ENCODE assay signal across 26 mouse cellular contexts in the genomic region with DNA sequence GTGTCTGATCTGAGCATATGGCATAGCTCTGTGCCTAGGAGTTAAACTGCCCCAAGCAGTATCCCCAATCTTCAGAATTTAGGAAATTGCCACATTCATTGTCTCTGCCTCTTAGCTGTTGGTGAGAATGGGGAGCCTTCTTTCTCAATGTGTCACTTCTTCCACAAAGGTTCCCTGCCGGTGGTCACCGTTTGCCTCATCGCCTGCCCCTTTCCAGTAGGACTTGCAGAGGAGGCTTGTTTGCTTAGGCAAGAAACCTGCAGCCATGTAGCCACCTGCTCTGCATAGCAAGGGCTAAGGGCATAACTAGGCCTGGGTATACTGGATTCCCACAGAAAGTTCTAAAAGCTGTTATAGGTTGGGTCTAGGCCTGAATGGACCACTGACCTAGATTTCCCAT. TPM values are rescaled to one million over a fixed set of nuclear protein-coding genes. Genes with fewer than 3 reads are reported as not detected.
DNase-seq lines count a peak whose midpoint lies in the region; ATAC-seq lines count a peak whose summit lies in the region.
"Had no signal": no experiment of that assay in that cellular context is flagged by ENCODE, and none has a peak within 500 bp of the region (broad histone marks: within the 10 kb centered on the region; RNA-seq: fewer than 3 reads in every experiment).

No protein-coding gene starts in this region.

- H3K4me1 ChIP-seq in heart, embryonic 10.5 days, result no peaks in the 10 kb centered on the region
- H3K4me1 ChIP-seq in megakaryocyte, embryonic 14.5 days, result peaks cover 65% of the 10 kb centered on the region
- H3K4me1 ChIP-seq: embryonic facial prominence, embryonic 12.5 days; embryonic facial prominence, embryonic 15.5 days; hindbrain, embryonic 10.5 days; hindbrain, embryonic 13.5 days; intestine, embryonic 15.5 days had no signal

- peak; percentile 47 for DNase-seq in heart, embryonic 10.5 days (ENCODE audit: low spot score)
- no peak for DNase-seq in heart, postnatal 25 days (ENCODE audit: low spot score)
- DNase-seq in spleen, postnatal 10 days (ENCODE audit: low spot score in 2 of 2), result no peak
- DNase-seq: adrenal gland, adult 2 months; adrenal gland, postnatal 14 days; cerebellum, adult 11 months; cerebellum, adult 2 months; cerebellum, adult 9-11 months; cerebellum, postnatal 25 days; forebrain, postnatal 0 days; gastrocnemius, adult 2 months; gastrocnemius, postnatal 14 days; heart, adult 2 months had no signal

- intact Hi-C loops in heart, postnatal 25 days (cut with DNase I), result no loop called here

- no peak overlapping the region for H3K4me3 ChIP-seq in heart, embryonic 10.5 days
- peak overlapping the region; percentile 91 for H3K4me3 ChIP-seq in megakaryocyte, embryonic 14.5 days (replicated peaks)
- H3K4me3 ChIP-seq: embryonic facial prominence, embryonic 12.5 days; embryonic facial prominence, embryonic 15.5 days; gastrocnemius, adult 2 months; heart, adult 2 months; hindbrain, embryonic 10.5 days; hindbrain, embryonic 13.5 days; intestine, embryonic 15.5 days had no signal

- no peaks in the 10 kb centered on the region for H3K27me3 ChIP-seq in heart, embryonic 10.5 days (ENCODE audit: insufficient read depth, poor library complexity, severe bottlenecking)
- no peaks in the 10 kb centered on the region for H3K27me3 ChIP-seq in megakaryocyte, embryonic 14.5 days (replicated peaks)
- H3K27me3 ChIP-seq: embryonic facial prominence, embryonic 12.5 days; embryonic facial prominence, embryonic 15.5 days; hindbrain, embryonic 13.5 days; intestine, embryonic 15.5 days had no signal

- ATAC-seq in megakaryocyte, adult 5-6 weeks (ENCODE audit: poor library complexity, severe bottlenecking), result no peak
- peak; percentile 50 for ATAC-seq in granulocyte monocyte progenitor cell, adult 5-6 weeks (replicated peaks; ENCODE audit: poor library complexity, severe bottlenecking)
- ATAC-seq: CD4-positive, CD25-positive, alpha-beta regulatory T cell, adult 4 months; forebrain, embryonic 14.5 days; forebrain, postnatal 0 days; hindbrain, embryonic 16.5 days; intestine, embryonic 15.5 days had no signal

- no peaks in the 10 kb centered on the region for H3K9me3 ChIP-seq in heart, embryonic 10.5 days
- H3K9me3 ChIP-seq in megakaryocyte, embryonic 14.5 days, result no peaks in the 10 kb centered on the region
- H3K9me3 ChIP-seq: embryonic facial prominence, embryonic 12.5 days; embryonic facial prominence, embryonic 15.5 days; hindbrain, embryonic 10.5 days; hindbrain, embryonic 13.5 days; intestine, embryonic 15.5 days had no signal

- H3K36me3 ChIP-seq in heart, embryonic 10.5 days, result no peaks in the 10 kb centered on the region
- peaks cover 56% of the 10 kb centered on the region for H3K36me3 ChIP-seq in megakaryocyte, embryonic 14.5 days (replicated peaks; ENCODE audit: low read length)
- H3K36me3 ChIP-seq: embryonic facial prominence, embryonic 15.5 days; hindbrain, embryonic 10.5 days; intestine, embryonic 15.5 days had no signal

- WGBS in heart, embryonic 10.5 days, result 86% methylated on average over 3 of the region's 3 CpGs

- H3K27ac ChIP-seq in heart, embryonic 10.5 days, result no peak overlapping the region
- H3K27ac ChIP-seq: embryonic facial prominence, embryonic 12.5 days; embryonic facial prominence, embryonic 15.5 days; gastrocnemius, adult 2 months; heart, adult 2 months; hindbrain, embryonic 10.5 days; hindbrain, embryonic 13.5 days; intestine, embryonic 15.5 days had no signal

RNA-seq across cellular contexts. Expression of a gene that starts 2.2 kb away (rescaled TPM):
- 0.15 and 0.58 TPM in 2 replicates for polyA plus RNA-seq in heart, embryonic 10.5 days (2016; fragmentation: Nextera tagmentation; extraction: Ambion mirVana)
- not detected for total RNA-seq in heart, postnatal 25 days (2021)
- polyA plus RNA-seq in megakaryocyte, embryonic 14.5 days (2012; ENCODE audit: insufficient read depth, low replicate concordance), result 4.4 and 13.6 TPM in 2 replicates
- total RNA-seq in megakaryocyte, adult 5-6 weeks (2015), result 36.9 and 41.1 TPM in 2 replicates
- 24.5 and 39.6 TPM in 2 replicates for total RNA-seq in megakaryocyte, adult 5-6 weeks (2017)
- 336 and 375 TPM in 2 replicates for total RNA-seq in granulocyte monocyte progenitor cell, adult 5-6 weeks (2014; fragmentation: Nextera tagmentation)
- total RNA-seq in granulocyte monocyte progenitor cell, adult 5-6 weeks (2017), result 403 and 441 TPM in 2 replicates
- total RNA-seq: adrenal gland, adult 2 months; adrenal gland, postnatal 14 days; forebrain, postnatal 0 days; gastrocnemius, adult 2 months; gastrocnemius, postnatal 14 days; heart, adult 2 months had no signal
- polyA plus RNA-seq: C2C12; cerebellum, adult 2 months; forebrain, embryonic 14.5 days; heart, embryonic 14.5 days had no signal

RNA-seq across cellular contexts. Expression of a gene that starts 35.9 kb away (rescaled TPM):
- polyA plus RNA-seq in heart, embryonic 10.5 days (2016; fragmentation: Nextera tagmentation; extraction: Ambion mirVana), result 32.8 and 34.2 TPM in 2 replicates
- 10 to 100 TPM; 52.0 to 55.7 TPM for total RNA-seq in heart, postnatal 25 days (2021)
- polyA plus RNA-seq in megakaryocyte, embryonic 14.5 days (2012; ENCODE audit: insufficient read depth, low replicate concordance), result 29.0 and 66.7 TPM in 2 replicates
- 22.2 and 25.1 TPM in 2 replicates for total RNA-seq in megakaryocyte, adult 5-6 weeks (2015)
- 39.1 and 39.8 TPM in 2 replicates for total RNA-seq in megakaryocyte, adult 5-6 weeks (2017)
- 27.2 and 31.8 TPM in 2 replicates for total RNA-seq in granulocyte monocyte progenitor cell, adult 5-6 weeks (2014; fragmentation: Nextera tagmentation)
- 79.5 and 89.3 TPM in 2 replicates for total RNA-seq in granulocyte monocyte progenitor cell, adult 5-6 weeks (2017)

Comparison
In these comparisons a context has a peak if more than half of its experiments do, and no peak if none do; other contexts are left out.
1. RNA of a gene that starts 2.2 kb away (total RNA-seq): 336 to 441 TPM in granulocyte monocyte progenitor cell, adult 5-6 weeks and 24.5 to 41.1 TPM in megakaryocyte, adult 5-6 weeks; not detected in heart, postnatal 25 days; every median in the first group is over 10 times any median in the second.